Mouse (Mus musculus) olfactory bulb, adult 2 months (tissue): ENCODE data around the gene Ireb2. TPM values are rescaled to one million over a fixed set of nuclear protein-coding genes. Genes with fewer than 3 reads are reported as not detected.

Experiments
- H3K27ac ChIP-seq: fragments of 200-500 bp; 2 replicates; pipeline ENCODE4 v1.5.1; 2012; ENCODE audit warnings: low read depth, low read length; ENCODE audit not compliant: insufficient read depth
- H3K4me1 ChIP-seq: fragments of 200-500 bp; 2 replicates; pipeline ENCODE4 v1.6.1; 2012; ENCODE audit warnings: low read length; ENCODE audit not compliant: control insufficient read depth, insufficient read depth
- H3K4me3 ChIP-seq: fragments of 200-500 bp; 2 replicates; pipeline ENCODE4 v1.5.1; 2012; ENCODE audit warnings: mild to moderate bottlenecking, low read depth, low read length, moderate library complexity; ENCODE audit not compliant: insufficient read depth
- CTCF ChIP-seq: fragments of 200-500 bp; IDR thresholded peaks from 2 replicates; pipeline ENCODE4 v1.5.1; 2012; ENCODE audit warnings: low read depth, mild to moderate bottlenecking, low read length, moderate library complexity; ENCODE audit not compliant: insufficient read depth
- POLR2A ChIP-seq: fragments of 200-500 bp; IDR thresholded peaks from 2 replicates; pipeline ENCODE4 v1.6.1; 2012; ENCODE audit warnings: mild to moderate bottlenecking, low read depth, low read length, moderate library complexity; ENCODE audit not compliant: insufficient read depth
- WGBS: fragments of 180-500 bp; shearing (Covaris S2); methylation state at CpG from one replicate; pipeline ENCODE4 v1.1.7; 2018; 5-methylcytosine and 5-hydroxymethylcytosine counted together
- polyA plus RNA-seq: library from polyadenylated mRNA; stranded (reverse); fragments of >200 nt; gene quantifications from 2 replicates; pipeline ENCODE4 v1.2.4, GENCODE M21; 2012; ENCODE audit warnings: low replicate concordance; ENCODE audit not compliant: missing spikeins, insufficient read depth, insufficient read length

Gene Ireb2
- polyA plus RNA-seq, 1 experiment = not detected

- H3K27ac ChIP-seq = no peak overlapping the region
- WGBS = 90% methylated on average over 7 of the region's 7 CpGs
- no peak for TF ChIP-seq POLR2A
- no peak for TF ChIP-seq CTCF
Observed at GRCm38 (mm10) chr9:54860526-54860925, 3.1 kb upstream of the Ireb2 start.

GRCm38 (mm10) chr9:54878759-54879158 is 15.2 kb downstream of the Ireb2 start:
- 36% methylated on average over 1 of the region's 1 CpGs for WGBS
- Histone ChIP-seq H3K4me1 (0 out of 2 replicates have a peak, but pooled peaks cover 2% of the 10 kb centered on the region), H3K4me3 (no peak overlapping the region), H3K27ac (no peak overlapping the region)
- no peak for TF ChIP-seq POLR2A
- TF ChIP-seq CTCF = no peak

More at GRCm38 (mm10) chr9:54860526-54860925, 3.1 kb upstream of the Ireb2 start:
- H3K4me3 ChIP-seq = no peak overlapping the region
- peaks cover 4% of the 10 kb centered on the region for H3K4me1 ChIP-seq

GRCm38 (mm10) chr9:54892111-54892510 is 28.5 kb downstream of the Ireb2 start:
- Histone ChIP-seq H3K4me3 (no peak overlapping the region), H3K27ac (no peak overlapping the region), H3K4me1 (no peaks in the 10 kb centered on the region)
- TF ChIP-seq POLR2A = no peak
- 84% methylated on average over 4 of the region's 4 CpGs for WGBS

- no peaks in the 10 kb centered on the region for H3K4me1 ChIP-seq
- no peak for TF ChIP-seq POLR2A
- H3K27ac ChIP-seq = no peak overlapping the region
- H3K4me3 ChIP-seq = no peak overlapping the region
- WGBS = 86% methylated on average over 3 of the region's 3 CpGs
Observed at GRCm38 (mm10) chr9:54897097-54897496, 33.5 kb downstream of the Ireb2 start.

- 88% methylated on average over 5 of the region's 5 CpGs for WGBS
Observed at GRCm38 (mm10) chr9:54909446-54909845, 45.9 kb downstream of the Ireb2 start.

GRCm38 (mm10) chr9:54915576-54915975 is 52.0 kb downstream of the Ireb2 start:
- Histone ChIP-seq H3K4me3 (no peak overlapping the region), H3K27ac (no peak overlapping the region), H3K4me1 (peaks cover 4% of the 10 kb centered on the region; the same call in 1 of the 2 replicates)
- TF ChIP-seq POLR2A (no peak), CTCF (no peak)
- 66% methylated on average over 7 of the region's 7 CpGs for WGBS

More at GRCm38 (mm10) chr9:54909446-54909845, 45.9 kb downstream of the Ireb2 start:
- Histone ChIP-seq H3K4me3 (no peak overlapping the region), H3K4me1 (no peaks in the 10 kb centered on the region), H3K27ac (no peak overlapping the region)
- TF ChIP-seq POLR2A = no peak
- no peak for TF ChIP-seq CTCF

- no peak overlapping the region for H3K4me3 ChIP-seq
- TF ChIP-seq POLR2A (no peak), CTCF (no peak)
Observed at GRCm38 (mm10) chr9:54916401-54916800, 52.8 kb downstream of the Ireb2 start.

GRCm38 (mm10) chr9:54917010-54917677 is 53.6 kb downstream of the Ireb2 start, which contains the start of gene Hykk:
Hykk (plus strand) TSS chr9:54917283.
- Histone ChIP-seq H3K4me3 (peak within 1 kb of the TSS; percentile 67), H3K27ac (no peak within 1 kb of the TSS), H3K4me1 (peaks cover 4% of the 10 kb centered on the region; the same call in 1 of the 2 replicates)
- WGBS = under 1% methylated on average over 34 of the region's 34 CpGs
- TF ChIP-seq CTCF (no peak), POLR2A (no peak)

More at GRCm38 (mm10) chr9:54916401-54916800, 52.8 kb downstream of the Ireb2 start:
- Histone ChIP-seq H3K27ac (no peak overlapping the region), H3K4me1 (peaks cover 4% of the 10 kb centered on the region; the same call in 1 of the 2 replicates)
- 77% methylated on average over 8 of the region's 8 CpGs for WGBS

GRCm38 (mm10) chr9:54918191-54918590 is 54.6 kb downstream of the Ireb2 start:
- Histone ChIP-seq H3K4me1 (peaks cover 4% of the 10 kb centered on the region; the same call in 1 of the 2 replicates), H3K4me3 (no peak overlapping the region), H3K27ac (no peak overlapping the region)
- TF ChIP-seq POLR2A (no peak), CTCF (no peak)
- 63% methylated on average over 2 of the region's 2 CpGs for WGBS

- H3K4me3 ChIP-seq = no peak overlapping the region
- 96% methylated on average over 5 of the region's 5 CpGs for WGBS
- H3K27ac ChIP-seq = no peak overlapping the region
- peaks cover 4% of the 10 kb centered on the region; the same call in 1 of the 2 replicates for H3K4me1 ChIP-seq
- TF ChIP-seq POLR2A = no peak
Observed at GRCm38 (mm10) chr9:54918781-54919180, 55.2 kb downstream of the Ireb2 start.
